Mouse (Mus musculus) ES-E14 (cell line): ENCODE data around the gene Zfp57.

Experiments used
- HCFC1 ChIP-seq: IDR thresholded peaks from 2 replicates; pipeline ENCODE4 v1.6.1; 2012; ENCODE audit warnings: low read length, inconsistent platforms, borderline replicate concordance; ENCODE audit not compliant: insufficient read depth
- ZNF384 ChIP-seq: IDR thresholded peaks from 2 replicates; pipeline ENCODE4 v1.6.1; 2012; ENCODE audit warnings: low read depth, low read length, inconsistent platforms

- TF ChIP-seq ZNF384 (no peak), HCFC1 (no peak)
Observed at GRCm38 (mm10) chr17:36981845-36982244, 19.1 kb upstream of the Zfp57 start.
